Mouse (Mus musculus): ENCODE results near the gene Fbxw5.

DNA sequence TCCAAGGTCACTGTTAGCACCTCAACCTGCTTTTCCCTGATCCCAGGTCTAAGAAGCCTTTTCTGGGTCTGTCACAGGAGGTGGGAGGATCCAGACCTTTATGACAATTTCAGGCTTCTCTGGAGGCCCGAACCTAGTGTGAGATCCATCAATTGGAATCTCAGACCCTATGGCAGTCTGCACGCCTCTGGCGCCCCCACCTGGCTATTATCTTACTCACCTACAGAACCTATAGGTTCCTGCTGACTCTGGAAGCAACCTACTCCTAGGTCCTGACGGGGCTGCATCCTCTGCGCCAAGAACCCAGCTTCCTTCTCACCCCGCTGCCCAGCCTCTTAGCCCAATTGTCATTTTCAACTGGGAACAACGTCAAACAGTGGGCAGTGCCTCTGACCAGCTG, 17.6 kb upstream of the Fbxw5 start:
- TF ChIP-seq NELFE (IDR thresholded peaks at IDR 0.05; ENCODE audit: low read depth, low read length) (no peak), EP300 (IDR thresholded peaks at IDR 0.05; ENCODE audit: low read length) (no peak), MEF2A (IDR thresholded peaks at IDR 0.05; ENCODE audit: borderline replicate concordance, low read depth, low read length) (no peak), USF1 (IDR thresholded peaks at IDR 0.05; ENCODE audit: low read depth, low read length) (no peak), TBP (conservative IDR thresholded peaks at IDR 0.05; ENCODE audit: low read depth, low read length) (no peak), JUND (conservative IDR thresholded peaks at IDR 0.05; ENCODE audit: low read depth, low read length) (no peak), HCFC1 (IDR thresholded peaks at IDR 0.05; ENCODE audit: low read depth, low read length) (no peak; the same call in 1 of the 2 replicates), POLR2A (IDR thresholded peaks at IDR 0.05; ENCODE audit: low read depth, low read length) (no peak), KAT2A (IDR thresholded peaks at IDR 0.05; ENCODE audit: insufficient replicate concordance, low read length) (no peak), CTCF (conservative IDR thresholded peaks at IDR 0.05 in 1 of 2, IDR thresholded peaks at IDR 0.05 in 1 of 2; ENCODE audit: low read depth in 2 of 2, low read length in 2 of 2) (peak; percentile 42 to 91; a peak in 3 of 4 replicates), MXI1 (IDR thresholded peaks at IDR 0.05; ENCODE audit: low read depth, low read length) (no peak)

All from CH12.LX (cell line).